Mouse (Mus musculus) left cerebral cortex, postnatal 10 days (tissue): ENCODE measurements around the gene Tmem251. TPM values are rescaled to one million over a fixed set of nuclear protein-coding genes. Genes with fewer than 3 reads are reported as not detected.

Experiments
- DNase-seq, 2 experiments: peaks; one replicate each; pipeline ENCODE4 v3.0.0; 2021 to 2022; ENCODE audit warnings: low spot score in 2 of 2, mixed read lengths in 1 of 2; ENCODE audit errors: extremely low spot score in 1 of 2
- intact Hi-C: fragments of 180-260 bp; cut with DNase I; formaldehyde crosslinking; loops from one replicate; pipeline ENCODE4 v1.15.1; 2025
- total RNA-seq, 2 experiments: library from RNA; stranded (reverse); gene quantifications; 2 replicates each; pipeline ENCODE4 v1.2.3; 2021

Gene Tmem251
- total RNA-seq, 2 experiments from 2014 or later, result 5.4 to 6.1 TPM

DNA sequence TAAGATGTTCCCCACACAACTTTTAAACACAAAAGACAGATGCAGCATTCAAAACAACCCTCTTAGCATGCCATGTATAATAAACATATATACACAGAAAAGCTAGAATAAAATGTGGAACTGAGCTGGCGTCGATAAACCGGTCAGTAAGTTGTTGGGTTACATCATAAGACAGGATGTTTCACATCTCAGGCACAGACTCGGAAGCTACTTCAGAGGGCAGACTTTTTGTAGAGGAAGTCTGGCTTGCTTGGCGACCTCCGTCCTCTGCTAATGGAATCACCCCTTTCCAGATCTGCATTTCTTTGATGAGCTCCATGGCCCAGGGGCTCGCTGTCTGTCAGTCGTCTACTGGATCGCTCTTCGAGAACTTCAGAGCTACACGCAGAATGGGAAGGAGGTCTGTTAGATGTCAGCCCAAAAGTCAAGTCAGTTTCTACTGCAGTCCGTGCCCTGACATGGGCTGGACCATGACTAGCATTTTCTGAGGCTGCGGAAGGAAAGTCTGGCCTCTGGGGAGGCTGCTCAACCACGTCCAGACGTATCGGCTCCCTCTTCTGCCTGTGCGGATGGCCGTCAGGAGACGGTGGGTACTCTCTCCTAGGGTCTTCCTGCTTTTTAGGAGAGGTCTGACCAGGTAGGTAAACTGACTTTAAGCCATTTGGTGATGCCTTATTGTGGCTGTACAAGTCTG lies 41.5 kb downstream of the Tmem251 start:
- intact Hi-C loops, result no loop called here
- no peak for DNase-seq

DNA sequence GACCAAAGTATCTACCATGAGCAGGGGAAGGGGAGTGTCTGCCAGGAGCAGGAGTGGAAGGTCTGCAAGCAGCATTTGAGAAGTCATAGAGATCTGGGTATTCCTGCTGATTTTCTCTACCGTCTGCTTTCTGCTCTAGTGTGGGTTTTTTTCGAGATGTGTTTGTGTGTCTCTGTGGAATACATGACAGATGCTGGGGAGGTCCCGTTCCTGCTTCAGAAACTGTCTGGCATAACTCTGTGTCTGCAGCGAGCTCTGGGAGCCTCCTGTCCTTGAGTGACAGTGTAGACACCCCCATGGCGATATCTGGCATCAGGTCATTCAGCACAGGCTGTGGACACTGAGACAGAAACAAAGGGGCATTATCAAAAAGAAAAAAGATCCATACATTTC lies 42.0 kb downstream of the Tmem251 start:
- no peak for DNase-seq
- intact Hi-C loops, result no loop called here

DNA sequence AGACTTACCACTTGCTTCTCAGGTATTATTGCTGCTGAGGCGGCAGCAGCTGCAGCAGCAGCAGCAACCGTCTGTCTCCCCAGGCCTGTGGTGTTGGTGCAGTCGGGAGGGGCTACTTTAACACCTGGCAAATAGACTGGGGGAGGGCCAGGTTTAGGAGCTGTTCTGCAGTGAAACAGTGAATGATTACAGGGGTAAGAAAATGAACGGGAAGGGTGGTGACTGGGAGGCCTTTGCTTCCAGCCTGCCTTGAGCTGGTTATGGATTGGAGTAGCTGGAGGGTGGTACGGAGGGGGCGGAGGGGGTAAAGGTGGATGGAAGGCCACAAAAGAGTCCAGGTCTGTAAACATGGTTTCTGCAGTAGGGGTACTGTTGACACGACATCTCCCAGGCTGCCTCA lies 44.4 kb downstream of the Tmem251 start:
- intact Hi-C loops, result no loop called here
- DNase-seq, result no peak

Other genes starting within 250 kb of the Tmem251 start
- gene Chga, start 188.8 kb upstream of the Tmem251 start, total RNA-seq, result 100 to 1,000 TPM; 187 to 195 TPM
- 10 to 100 TPM; 90.5 to 90.8 TPM for gene Itpk1, start 38.8 kb upstream of the Tmem251 start, total RNA-seq
- 10 to 100 TPM; 37.5 to 41.0 TPM for gene Moap1, start 101 bp upstream of the Tmem251 start, total RNA-seq
- gene Gm28051, start 14.0 kb downstream of the Tmem251 start, total RNA-seq, result not detected
- gene Gon7, start 14.0 kb downstream of the Tmem251 start, total RNA-seq, result 10 to 100 TPM; 10.9 to 15.4 TPM
- gene Ubr7, start 14.2 kb downstream of the Tmem251 start, total RNA-seq, result 10 to 100 TPM; 32.3 to 35.0 TPM
- gene Gm20604, start 14.9 kb downstream of the Tmem251 start, total RNA-seq, result 10 to 100 TPM; 22.9 to 23.0 TPM
- gene Btbd7, start 134.7 kb downstream of the Tmem251 start, total RNA-seq, result 10 to 100 TPM; 17.7 to 19.6 TPM
- gene Cox8c, start 155.6 kb downstream of the Tmem251 start, total RNA-seq, result not detected
- 10 to 100 TPM; 37.3 to 38.9 TPM for gene Unc79, start 205.1 kb downstream of the Tmem251 start, total RNA-seq